Comparison of ENCODE assay signal across 9 mouse cellular contexts in genomic region chr1:105178773-105179172, GRCm38 (mm10).
DNase-seq lines count a peak whose midpoint lies in the region; ATAC-seq and TF ChIP-seq lines count a peak whose summit lies in the region.
"Had no signal": no experiment of that assay in that cellular context is flagged by ENCODE, and none has a peak within 500 bp of the region (broad histone marks: within the 10 kb centered on the region; RNA-seq: fewer than 3 reads in every experiment).

No protein-coding gene starts in this region.

- H3K27me3 ChIP-seq in hindbrain, embryonic 16.5 days (replicated peaks; ENCODE audit: control insufficient read depth, insufficient read depth, low read length), result no peaks in the 10 kb centered on the region
- no peaks in the 10 kb centered on the region for H3K27me3 ChIP-seq in liver, adult 2 months (ENCODE audit: control insufficient read depth, insufficient read depth, low read length)
- no peaks in the 10 kb centered on the region for H3K27me3 ChIP-seq in stomach, embryonic 14.5 days (ENCODE audit: control insufficient read depth, insufficient read depth, low read length)
- H3K27me3 ChIP-seq: embryonic facial prominence, embryonic 12.5 days had no signal

- no peak overlapping the region for H3K4me3 ChIP-seq in layer of hippocampus, adult 2 months
- no peak overlapping the region for H3K4me3 ChIP-seq in hindbrain, embryonic 16.5 days (ENCODE audit: low read length)
- H3K4me3 ChIP-seq in liver, adult 2 months (ENCODE audit: insufficient read depth, low read depth, low read length), result peak overlapping the region; percentile 25; the same call in 1 of the 2 replicates
- H3K4me3 ChIP-seq in stomach, embryonic 14.5 days (ENCODE audit: low read depth, low read length), result no peak overlapping the region
- H3K4me3 ChIP-seq: embryonic facial prominence, embryonic 12.5 days had no signal

- ATAC-seq in hindbrain, embryonic 16.5 days, result no peak; the same call in 1 of the 2 replicates
- peak; percentile 73 for ATAC-seq in stomach, embryonic 14.5 days (ENCODE audit: insufficient number of reproducible peaks, insufficient read depth, low FRiP score, low read depth)
- no peak for ATAC-seq in megakaryocyte, adult 5-6 weeks (ENCODE audit: poor library complexity, severe bottlenecking)

- 26% methylated on average over 6 of the region's 6 CpGs for WGBS in hindbrain, embryonic 16.5 days
- 17% methylated on average over 6 of the region's 6 CpGs for WGBS in liver, adult 2 months
- 25% methylated on average over 6 of the region's 6 CpGs for WGBS in stomach, embryonic 14.5 days

- H3K4me1 ChIP-seq in hindbrain, embryonic 16.5 days (ENCODE audit: control insufficient read depth, insufficient read depth, low read depth, low read length), result peaks cover 12% of the 10 kb centered on the region
- peaks cover 29% of the 10 kb centered on the region for H3K4me1 ChIP-seq in liver, adult 2 months (ENCODE audit: control insufficient read depth, insufficient read depth, low read length)
- peaks cover 14% of the 10 kb centered on the region; the same call in 1 of the 2 replicates for H3K4me1 ChIP-seq in stomach, embryonic 14.5 days (ENCODE audit: control insufficient read depth, insufficient read depth, low read length)

- TF ChIP-seq CTCF in layer of hippocampus, adult 2 months (conservative IDR thresholded peaks at IDR 0.05), result no peak
- no peak for TF ChIP-seq CTCF in liver, adult 2 months (IDR thresholded peaks at IDR 0.05; ENCODE audit: low read depth, low read length)

- no peak for TF ChIP-seq POLR2A in liver, adult 2 months (IDR thresholded peaks at IDR 0.05; ENCODE audit: extremely low read depth, insufficient read depth, low read length)

- H3K9ac ChIP-seq in hindbrain, embryonic 16.5 days (ENCODE audit: low read depth, low read length), result peak overlapping the region; percentile 27
- H3K9ac ChIP-seq in liver, adult 2 months (ENCODE audit: low read depth, low read length), result no peak overlapping the region
- no peak overlapping the region for H3K9ac ChIP-seq in stomach, embryonic 14.5 days (replicated peaks; ENCODE audit: low read depth, low read length)
- H3K9ac ChIP-seq: embryonic facial prominence, embryonic 12.5 days had no signal

- H3K36me3 ChIP-seq in hindbrain, embryonic 16.5 days (ENCODE audit: control insufficient read depth, insufficient read depth, low read length), result no peaks in the 10 kb centered on the region
- H3K36me3 ChIP-seq in liver, adult 2 months (ENCODE audit: control insufficient read depth, insufficient read depth, low read length), result no peaks in the 10 kb centered on the region
- H3K36me3 ChIP-seq in stomach, embryonic 14.5 days (ENCODE audit: control insufficient read depth, insufficient read depth, low read length), result no peaks in the 10 kb centered on the region
- H3K36me3 ChIP-seq: embryonic facial prominence, embryonic 12.5 days had no signal

- no peaks in the 10 kb centered on the region for H3K79me2 ChIP-seq in liver, adult 2 months (ENCODE audit: control insufficient read depth, insufficient read depth, low read length)

- H3K4me2 ChIP-seq in hindbrain, embryonic 16.5 days (ENCODE audit: low read length), result no peak overlapping the region
- 0 out of 2 replicates have a peak overlapping the region, but pooled peaks have one; percentile 10 for H3K4me2 ChIP-seq in stomach, embryonic 14.5 days (replicated peaks; ENCODE audit: low read depth, low read length)
- H3K4me2 ChIP-seq: embryonic facial prominence, embryonic 12.5 days had no signal

- H3K27ac ChIP-seq in layer of hippocampus, adult 2 months, result peak overlapping the region; percentile 49; the same call in 1 of the 2 replicates
- H3K27ac ChIP-seq in hindbrain, embryonic 16.5 days (ENCODE audit: low read depth, low read length), result no peak overlapping the region
- H3K27ac ChIP-seq in liver, adult 2 months (replicated peaks; ENCODE audit: insufficient read depth, low read depth, low read length), result peak overlapping the region; percentile 99
- H3K27ac ChIP-seq in stomach, embryonic 14.5 days (ENCODE audit: low read length), result peak overlapping the region; percentile 84
- H3K27ac ChIP-seq: embryonic facial prominence, embryonic 12.5 days had no signal

- no peaks in the 10 kb centered on the region for H3K9me3 ChIP-seq in hindbrain, embryonic 16.5 days (ENCODE audit: control insufficient read depth, low read length)
- no peaks in the 10 kb centered on the region for H3K9me3 ChIP-seq in stomach, embryonic 14.5 days (ENCODE audit: control insufficient read depth, low read depth, low read length)
- H3K9me3 ChIP-seq: embryonic facial prominence, embryonic 12.5 days had no signal

- DNase-seq in layer of hippocampus, adult 2 months (ENCODE audit: low spot score in 2 of 2), result no peak
- DNase-seq in layer of hippocampus, adult 9-11 months, result no peak
- DNase-seq in liver, adult 2 months (ENCODE audit: extremely low read depth, low read depth, low spot score), result peak; percentile 99
- no peak for DNase-seq in cerebellum, adult 8-10 months
- DNase-seq in frontal cortex, postnatal 36 days (ENCODE audit: low spot score in 2 of 2), result no peak
